Mouse (Mus musculus): ENCODE results near the gene Plekhh1. TPM values are rescaled to one million over a fixed set of nuclear protein-coding genes. Genes with fewer than 3 reads are reported as not detected.

The Plekhh1 gene
- total and polyA plus RNA-seq, 3 experiments = 0.35 to 2.3 TPM; not detected in 1

DNA sequence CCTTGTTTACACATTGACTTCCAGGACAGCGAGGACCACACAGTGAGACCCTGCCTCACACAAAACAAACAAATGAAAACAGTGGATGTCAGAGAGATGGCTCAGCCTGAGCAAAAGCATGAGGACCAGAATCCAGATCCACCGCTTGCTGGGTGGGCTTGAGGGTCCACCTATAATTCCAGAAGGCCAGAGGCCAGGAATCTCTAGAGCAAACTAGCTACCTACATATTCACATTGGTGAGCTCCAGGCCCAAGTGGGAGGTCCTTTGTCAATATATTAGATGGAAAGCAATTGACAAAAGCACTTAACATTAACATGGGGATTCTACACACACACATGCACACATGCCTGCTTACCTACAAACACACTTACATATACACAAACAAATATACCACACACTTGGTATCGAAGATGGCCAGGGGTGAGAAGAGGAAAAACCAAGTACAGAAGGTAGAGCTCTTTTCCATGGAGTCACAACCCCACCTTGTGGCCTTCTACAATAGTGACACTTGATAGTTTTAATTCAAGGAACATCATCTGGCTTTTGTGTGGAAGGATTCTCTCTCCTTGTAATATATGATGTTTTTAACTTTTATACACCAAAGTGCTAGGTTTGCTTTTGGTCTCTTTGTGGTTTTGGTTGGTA is 68.3 kb downstream of the Plekhh1 start (continued):
- TF ChIP-seq ZKSCAN1 (IDR thresholded peaks at IDR 0.05; ENCODE audit: low read depth, low read length) (no peak), CTCF (IDR thresholded peaks at IDR 0.05 in 2 of 3, conservative IDR thresholded peaks at IDR 0.05 in 1 of 3; ENCODE audit: control insufficient read depth in 1 of 3, insufficient read depth in 1 of 3, low read depth in 2 of 3, low read length in 3 of 3, poor library complexity in 1 of 3, severe bottlenecking in 1 of 3) (peak; percentile 30 to 95 (median 59); a peak in 5 of 6 replicates)

DNA sequence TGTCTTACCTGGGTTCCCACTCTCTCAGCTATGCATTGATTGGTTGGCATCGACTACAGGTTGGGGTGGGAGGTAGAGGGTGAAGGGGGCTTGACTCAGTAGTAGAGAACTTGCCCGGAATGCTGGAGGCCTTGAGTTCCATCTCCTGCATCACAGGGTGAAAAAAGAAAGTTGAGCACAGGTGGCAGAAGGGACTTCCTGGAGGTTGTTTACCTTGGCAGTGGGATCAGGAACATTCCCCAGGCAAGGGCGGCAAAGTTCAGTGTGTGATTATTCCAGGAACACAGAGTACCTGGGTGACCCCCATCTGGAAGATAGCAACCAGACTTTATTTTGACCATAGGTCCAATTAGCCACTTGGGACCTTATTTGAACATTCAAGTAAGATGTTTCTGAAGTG is 74.8 kb downstream of the Plekhh1 start:
- Histone ChIP-seq H3K79me2 (ENCODE audit: control insufficient read depth, insufficient read depth, low read length, poor library complexity) (no peaks in the 10 kb centered on the region), H3K9me3 (replicated peaks; ENCODE audit: insufficient read depth, low read length) (no peaks in the 10 kb centered on the region)

DNA sequence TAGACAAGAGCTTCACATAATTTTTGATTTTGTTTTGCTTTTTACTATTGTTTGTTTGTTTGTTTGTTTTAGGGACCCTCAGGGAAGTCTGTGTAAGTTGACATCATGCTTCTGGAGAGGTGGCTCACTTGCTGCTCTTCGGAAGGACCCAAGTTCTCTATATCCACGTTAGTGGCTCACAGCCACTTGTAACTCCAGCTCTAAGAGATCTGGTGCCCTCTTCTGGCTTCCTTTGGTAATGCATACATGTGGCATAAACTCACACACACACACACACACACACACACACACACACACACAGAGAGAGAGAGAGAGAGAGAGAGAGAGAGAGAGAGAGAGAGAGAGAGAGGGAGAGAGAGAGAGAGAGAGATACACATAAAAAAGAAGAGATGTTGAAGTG is 75.6 kb downstream of the Plekhh1 start:
- peaks cover 3 to 7% of the 10 kb centered on the region in 2 experiments for H3K27me3 ChIP-seq (ENCODE audit: control insufficient read depth in 1 of 2, insufficient read depth in 2 of 2, low read length in 2 of 2)
- DNase-seq (ENCODE audit: low read depth, low spot score) = peak; percentile 47
- H3K36me3 ChIP-seq (ENCODE audit: control insufficient read depth in 1 of 2, insufficient read depth in 2 of 2, low read length in 2 of 2) = no peaks in the 10 kb centered on the region
- no peaks in the 10 kb centered on the region for H3K9me3 ChIP-seq (replicated peaks; ENCODE audit: insufficient read depth, low read length)
- no peaks in the 10 kb centered on the region for H3K79me2 ChIP-seq (ENCODE audit: control insufficient read depth, insufficient read depth, low read length, poor library complexity)
- TF ChIP-seq JUND (IDR thresholded peaks at IDR 0.05; ENCODE audit: low read depth, low read length) = no peak
- TF ChIP-seq ZC3H11A (IDR thresholded peaks at IDR 0.05; ENCODE audit: low read depth, low read length) = no peak
- peak in 2 of 3 experiments; percentile 16 to 32; a peak in 3 of 6 replicates for TF ChIP-seq CTCF (IDR thresholded peaks at IDR 0.05 in 2 of 3, conservative IDR thresholded peaks at IDR 0.05 in 1 of 3; ENCODE audit: control insufficient read depth in 1 of 3, insufficient read depth in 1 of 3, low read depth in 2 of 3, low read length in 3 of 3, poor library complexity in 1 of 3, severe bottlenecking in 1 of 3)
- TF ChIP-seq RAD21 (IDR thresholded peaks at IDR 0.05; ENCODE audit: low read depth, low read length) = peak; percentile 9
- no peak for TF ChIP-seq CHD1 (IDR thresholded peaks at IDR 0.05; ENCODE audit: low read depth, low read length)
- TF ChIP-seq MAZ (IDR thresholded peaks at IDR 0.05; ENCODE audit: low read depth, low read length) = no peak
- TF ChIP-seq MYC (IDR thresholded peaks at IDR 0.05; ENCODE audit: low read depth, low read length) = no peak
- TF ChIP-seq NELFE (IDR thresholded peaks at IDR 0.05; ENCODE audit: low read depth, low read length) = no peak
- no peak for TF ChIP-seq POLR2A (IDR thresholded peaks at IDR 0.05; ENCODE audit: control insufficient read depth in 1 of 2, insufficient read depth in 1 of 2, low read depth in 1 of 2, low read length in 2 of 2, poor library complexity in 1 of 2)
- no peak for TF ChIP-seq ZNF384 (IDR thresholded peaks at IDR 0.05; ENCODE audit: low read depth, low read length)
- TF ChIP-seq GABPA (IDR thresholded peaks at IDR 0.05; ENCODE audit: low read depth, low read length) = no peak
- no peak for TF ChIP-seq HCFC1 (IDR thresholded peaks at IDR 0.05; ENCODE audit: low read depth, low read length)
- TF ChIP-seq POLR2AphosphoS5 (IDR thresholded peaks at IDR 0.05; ENCODE audit: borderline replicate concordance, low read depth, low read length) = no peak
- TF ChIP-seq SMC3 (IDR thresholded peaks at IDR 0.05; ENCODE audit: low read depth, low read length) = 0 out of 2 replicates have a peak, but pooled peaks have one; percentile 14
- no peak for TF ChIP-seq POLR2AphosphoS2 (IDR thresholded peaks at IDR 0.05; ENCODE audit: low read length)
- H3K9ac ChIP-seq (ENCODE audit: control insufficient read depth, low read depth, low read length, poor library complexity, severe bottlenecking) = no peak overlapping the region
- H3K4me3 ChIP-seq (ENCODE audit: control insufficient read depth in 1 of 2, insufficient read depth in 1 of 2, low read depth in 2 of 2, low read length in 2 of 2) = no peak overlapping the region
- no peak overlapping the region for H3K27ac ChIP-seq (ENCODE audit: control insufficient read depth, low read depth, low read length)
- no peaks in the 10 kb centered on the region for H3K4me1 ChIP-seq (ENCODE audit: control insufficient read depth in 1 of 2, insufficient read depth in 2 of 2, low read length in 2 of 2)

More for the DNA sequence above, 74.8 kb downstream of the Plekhh1 start:
- TF ChIP-seq GABPA (IDR thresholded peaks at IDR 0.05; ENCODE audit: low read depth, low read length) (no peak), MYC (IDR thresholded peaks at IDR 0.05; ENCODE audit: low read depth, low read length) (no peak), RAD21 (IDR thresholded peaks at IDR 0.05; ENCODE audit: low read depth, low read length) (no peak), USF2 (IDR thresholded peaks at IDR 0.05; ENCODE audit: borderline replicate concordance in 1 of 2, insufficient read depth in 1 of 2, low read depth in 1 of 2, low read length in 2 of 2) (no peak), CHD1 (IDR thresholded peaks at IDR 0.05; ENCODE audit: low read depth, low read length) (no peak), MYB (IDR thresholded peaks at IDR 0.05; ENCODE audit: low read depth, low read length) (no peak), CHD2 (IDR thresholded peaks at IDR 0.05; ENCODE audit: low read length) (no peak), TCF12 (IDR thresholded peaks at IDR 0.05; ENCODE audit: low read depth, low read length) (no peak), EP300 (IDR thresholded peaks at IDR 0.05; ENCODE audit: low read depth in 1 of 2, low read length in 2 of 2) (no peak), POLR2AphosphoS2 (IDR thresholded peaks at IDR 0.05; ENCODE audit: low read length) (no peak), JUND (IDR thresholded peaks at IDR 0.05; ENCODE audit: low read depth, low read length) (no peak)
- DNase-seq (ENCODE audit: low read depth, low spot score) = no peak
- no peaks in the 10 kb centered on the region for H3K4me1 ChIP-seq (ENCODE audit: control insufficient read depth in 1 of 2, insufficient read depth in 2 of 2, low read length in 2 of 2)
- peaks cover 3 to 7% of the 10 kb centered on the region in 2 experiments for H3K27me3 ChIP-seq (ENCODE audit: control insufficient read depth in 1 of 2, insufficient read depth in 2 of 2, low read length in 2 of 2)
- H3K9ac ChIP-seq (ENCODE audit: control insufficient read depth, low read depth, low read length, poor library complexity, severe bottlenecking) = no peak overlapping the region
- H3K27ac ChIP-seq (ENCODE audit: control insufficient read depth, low read depth, low read length) = no peak overlapping the region
- H3K4me3 ChIP-seq (ENCODE audit: control insufficient read depth in 1 of 2, insufficient read depth in 1 of 2, low read depth in 2 of 2, low read length in 2 of 2) = no peak overlapping the region
- no peaks in the 10 kb centered on the region for H3K36me3 ChIP-seq (ENCODE audit: control insufficient read depth in 1 of 2, insufficient read depth in 2 of 2, low read length in 2 of 2)

All from MEL (cell line).